Comparison of ENCODE assay signal across 9 mouse cellular contexts in genomic region chr11:7140449-7140848, GRCm38 (mm10). TPM values are rescaled to one million over a fixed set of nuclear protein-coding genes. Genes with fewer than 3 reads are reported as not detected.
A peak's percentile ranks its signal among the peaks of the same experiment; 100 is the strongest.
DNase-seq lines count a peak whose midpoint lies in the region; ATAC-seq and TF ChIP-seq lines count a peak whose summit lies in the region.
"Had no signal": no experiment of that assay in that cellular context is flagged by ENCODE, and none has a peak within 500 bp of the region (broad histone marks: within the 10 kb centered on the region; RNA-seq: fewer than 3 reads in every experiment).

No protein-coding gene starts in this region.

- TF ChIP-seq POLR2A in testis, adult 2 months (IDR thresholded peaks at IDR 0.05; ENCODE audit: control insufficient read depth, low read depth, low read length), result no peak

- peak; percentile 10; the same call in 1 of the 2 replicates for TF ChIP-seq CTCF in testis, adult 2 months (IDR thresholded peaks at IDR 0.05; ENCODE audit: control insufficient read depth, insufficient read depth, insufficient replicate concordance, low read depth, low read length)
- peak; percentile 74 for TF ChIP-seq CTCF in midbrain, postnatal 0 days (IDR thresholded peaks at IDR 0.05)

- H3K9me3 ChIP-seq in embryonic facial prominence, embryonic 10.5 days, result no peaks in the 10 kb centered on the region
- no peaks in the 10 kb centered on the region for H3K9me3 ChIP-seq in midbrain, postnatal 0 days (ENCODE audit: low read length)

- 82% methylated on average over 3 of the region's 3 CpGs for WGBS in embryonic facial prominence, embryonic 10.5 days
- WGBS in midbrain, postnatal 0 days, result 97% methylated on average over 3 of the region's 3 CpGs

- no peak overlapping the region for H3K9ac ChIP-seq in midbrain, postnatal 0 days (replicated peaks; ENCODE audit: low read length, poor library complexity, severe bottlenecking)

- no peak overlapping the region for H3K4me3 ChIP-seq in testis, adult 2 months (ENCODE audit: control insufficient read depth, low read depth, low read length)
- H3K4me3 ChIP-seq in embryonic facial prominence, embryonic 10.5 days, result no peak overlapping the region
- H3K4me3 ChIP-seq in midbrain, postnatal 0 days (ENCODE audit: low read depth, low read length), result no peak overlapping the region

- H3K27ac ChIP-seq in testis, adult 2 months (ENCODE audit: control insufficient read depth, insufficient read depth, low read depth, low read length), result no peak overlapping the region
- H3K27ac ChIP-seq in embryonic facial prominence, embryonic 10.5 days (replicated peaks), result no peak overlapping the region
- H3K27ac ChIP-seq in midbrain, postnatal 0 days (ENCODE audit: low read depth, low read length), result no peak overlapping the region

- H3K27me3 ChIP-seq in testis, adult 2 months (ENCODE audit: control insufficient read depth, insufficient read depth, low read length), result no peaks in the 10 kb centered on the region
- H3K27me3 ChIP-seq in embryonic facial prominence, embryonic 10.5 days (replicated peaks; ENCODE audit: low read depth, poor library complexity, severe bottlenecking), result no peaks in the 10 kb centered on the region
- no peaks in the 10 kb centered on the region for H3K27me3 ChIP-seq in midbrain, postnatal 0 days (ENCODE audit: insufficient read depth, low read length)

- H3K4me2 ChIP-seq in midbrain, postnatal 0 days (ENCODE audit: low read depth, low read length, poor library complexity, severe bottlenecking), result no peak overlapping the region

- no peaks in the 10 kb centered on the region for H3K36me3 ChIP-seq in testis, adult 2 months (ENCODE audit: control insufficient read depth, insufficient read depth, low read length)
- no peaks in the 10 kb centered on the region; the same call in 1 of the 2 replicates for H3K36me3 ChIP-seq in embryonic facial prominence, embryonic 10.5 days (replicated peaks)
- H3K36me3 ChIP-seq in midbrain, postnatal 0 days (ENCODE audit: insufficient read depth, low read length), result peaks cover 17% of the 10 kb centered on the region

- peak; percentile 36 for DNase-seq in gastrocnemius, postnatal 10 days
- DNase-seq in gastrocnemius, adult 8-10 months (ENCODE audit: low spot score in 2 of 2), result no peak
- DNase-seq in testis, postnatal 14 days (ENCODE audit: low spot score), result no peak
- peak; percentile 42 for DNase-seq in embryonic facial prominence, embryonic 10.5 days (ENCODE audit: low spot score)
- DNase-seq in kidney, adult 9 months, result peak; percentile 69
- peak; percentile 62 for DNase-seq in midbrain, postnatal 0 days (ENCODE audit: low spot score)

- ATAC-seq in midbrain, postnatal 0 days (ENCODE audit: low FRiP score), result 0 out of 2 replicates have a peak, but pooled peaks have one; percentile 22
- no peak for ATAC-seq in activated CD4-positive, CD25-positive, alpha-beta regulatory T cell, adult 4 months

- H3K4me1 ChIP-seq in testis, adult 2 months (ENCODE audit: control insufficient read depth, insufficient read depth, low read length), result no peaks in the 10 kb centered on the region
- H3K4me1 ChIP-seq in embryonic facial prominence, embryonic 10.5 days, result peaks cover 5% of the 10 kb centered on the region; the same call in 1 of the 2 replicates
- H3K4me1 ChIP-seq in midbrain, postnatal 0 days (ENCODE audit: insufficient read depth, low read length), result no peaks in the 10 kb centered on the region; the same call in 1 of the 2 replicates

RNA-seq across cellular contexts. Expression of gene Gm11985, which starts 47.9 kb away (rescaled TPM):
- total RNA-seq in gastrocnemius, postnatal 10 days (2021), result not detected
- not detected for total RNA-seq in gastrocnemius, adult 8-10 months (2022)
- polyA plus RNA-seq in testis, adult 2 months (2012; rRNA removed), result 0.10 TPM in 1 of 2 replicates, not detected in the other
- 0.15 TPM in 1 of 2 replicates, not detected in the other for polyA plus RNA-seq in embryonic facial prominence, embryonic 10.5 days (2016; fragmentation: Nextera tagmentation; extraction: Ambion mirVana)
- not detected in 2 replicates for total RNA-seq in midbrain, postnatal 0 days (2014; rRNA removed)
- polyA plus RNA-seq in midbrain, postnatal 0 days (2015; fragmentation: Nextera tagmentation; extraction: Ambion mirVana), result not detected in 2 replicates
- not detected for polyA plus RNA-seq in activated CD4-positive, CD25-positive, alpha-beta regulatory T cell, adult 4 months (2017; shearing (Covaris generic))
- total RNA-seq: hematopoietic stem cell, adult 5-6 weeks had no signal

RNA-seq across cellular contexts. Expression of gene Igfbp1, which starts 57.1 kb away (rescaled TPM):
- total RNA-seq in gastrocnemius, postnatal 10 days (2021), result under 1 TPM in 1 of 2 experiments, not detected in 1; 0.68 TPM
- total RNA-seq in gastrocnemius, adult 8-10 months (2022), result not detected
- polyA plus RNA-seq in testis, adult 2 months (2012; rRNA removed), result 0.06 TPM in 2 replicates
- polyA plus RNA-seq in embryonic facial prominence, embryonic 10.5 days (2016; fragmentation: Nextera tagmentation; extraction: Ambion mirVana), result 0.12 TPM in 1 of 2 replicates, not detected in the other
- not detected in 2 replicates for total RNA-seq in midbrain, postnatal 0 days (2014; rRNA removed)
- polyA plus RNA-seq in midbrain, postnatal 0 days (2015; fragmentation: Nextera tagmentation; extraction: Ambion mirVana), result 0.11 TPM in 1 of 2 replicates, not detected in the other
- polyA plus RNA-seq in activated CD4-positive, CD25-positive, alpha-beta regulatory T cell, adult 4 months (2017; shearing (Covaris generic)), result not detected
- total RNA-seq: hematopoietic stem cell, adult 5-6 weeks had no signal

Comparison
In these comparisons a context has a peak if more than half of its experiments do, and no peak if none do; other contexts are left out.
1. DNase-seq: peak in gastrocnemius, postnatal 10 days (single experiment), embryonic facial prominence, embryonic 10.5 days (single experiment), kidney, adult 9 months (single experiment) and midbrain, postnatal 0 days (single experiment); none in gastrocnemius, adult 8-10 months (0 of 2) and testis, postnatal 14 days (single experiment).